In genomic region chr3:37705436-37705835, GRCm38 (mm10) we compare ENCODE assay signal across 8 mouse cellular contexts. TPM values are rescaled to one million over a fixed set of nuclear protein-coding genes. Genes with fewer than 3 reads are reported as not detected.
DNase-seq lines count a peak whose midpoint lies in the region; ATAC-seq and TF ChIP-seq lines count a peak whose summit lies in the region.
"Had no signal": no experiment of that assay in that cellular context is flagged by ENCODE, and none has a peak within 500 bp of the region (broad histone marks: within the 10 kb centered on the region; RNA-seq: fewer than 3 reads in every experiment).

No protein-coding gene starts in this region.

- no peak for TF ChIP-seq CTCF in heart, postnatal 0 days (IDR thresholded peaks at IDR 0.05; ENCODE audit: low read depth)

- no peak overlapping the region for H3K4me2 ChIP-seq in hindbrain, embryonic 12.5 days (replicated peaks)
- no peak overlapping the region for H3K4me2 ChIP-seq in midbrain, embryonic 13.5 days (replicated peaks)
- H3K4me2 ChIP-seq in heart, postnatal 0 days (ENCODE audit: low read depth, low read length) = no peak overlapping the region
- H3K4me2 ChIP-seq: forebrain, embryonic 13.5 days had no signal

- no peak for TF ChIP-seq EP300 in heart, postnatal 0 days (IDR thresholded peaks at IDR 0.05; ENCODE audit: low read depth)

- no peaks in the 10 kb centered on the region for H3K27me3 ChIP-seq in hindbrain, embryonic 10.5 days (ENCODE audit: insufficient read depth, poor library complexity, severe bottlenecking)
- no peaks in the 10 kb centered on the region for H3K27me3 ChIP-seq in hindbrain, embryonic 12.5 days
- no peaks in the 10 kb centered on the region for H3K27me3 ChIP-seq in midbrain, embryonic 10.5 days (ENCODE audit: low read depth, poor library complexity, severe bottlenecking)
- no peaks in the 10 kb centered on the region for H3K27me3 ChIP-seq in midbrain, embryonic 13.5 days
- no peaks in the 10 kb centered on the region for H3K27me3 ChIP-seq in heart, postnatal 0 days (ENCODE audit: control insufficient read depth, insufficient read depth, low read length)
- H3K27me3 ChIP-seq: forebrain, embryonic 13.5 days had no signal

- peak overlapping the region; percentile 64; the same call in 1 of the 2 replicates for H3K27ac ChIP-seq in hindbrain, embryonic 10.5 days
- no peak overlapping the region for H3K27ac ChIP-seq in hindbrain, embryonic 12.5 days
- peak overlapping the region; percentile 28; the same call in 1 of the 2 replicates for H3K27ac ChIP-seq in midbrain, embryonic 10.5 days (replicated peaks)
- H3K27ac ChIP-seq in midbrain, embryonic 13.5 days = no peak overlapping the region
- H3K27ac ChIP-seq in heart, postnatal 0 days (ENCODE audit: low read depth) = peak overlapping the region; percentile 57; the same call in 1 of the 2 replicates
- H3K27ac ChIP-seq: forebrain, embryonic 13.5 days had no signal

- 0 out of 2 replicates have a peak, but pooled peaks cover 2% of the 10 kb centered on the region for H3K36me3 ChIP-seq in hindbrain, embryonic 10.5 days
- no peaks in the 10 kb centered on the region for H3K36me3 ChIP-seq in hindbrain, embryonic 12.5 days
- H3K36me3 ChIP-seq in midbrain, embryonic 10.5 days = no peaks in the 10 kb centered on the region
- H3K36me3 ChIP-seq in midbrain, embryonic 13.5 days = no peaks in the 10 kb centered on the region
- H3K36me3 ChIP-seq in heart, postnatal 0 days (replicated peaks; ENCODE audit: control insufficient read depth, insufficient read depth, low read length) = no peaks in the 10 kb centered on the region

- peaks cover 7% of the 10 kb centered on the region; the same call in 1 of the 2 replicates for H3K9me3 ChIP-seq in hindbrain, embryonic 10.5 days
- H3K9me3 ChIP-seq in hindbrain, embryonic 12.5 days (replicated peaks) = no peaks in the 10 kb centered on the region
- peaks cover 17% of the 10 kb centered on the region for H3K9me3 ChIP-seq in midbrain, embryonic 10.5 days (replicated peaks)
- H3K9me3 ChIP-seq in midbrain, embryonic 13.5 days = no peaks in the 10 kb centered on the region; the same call in 1 of the 2 replicates
- H3K9me3 ChIP-seq in heart, postnatal 0 days (replicated peaks; ENCODE audit: control insufficient read depth, low read length) = 0 out of 2 replicates have a peak, but pooled peaks cover 5% of the 10 kb centered on the region

- peaks cover 13% of the 10 kb centered on the region for H3K4me1 ChIP-seq in hindbrain, embryonic 10.5 days (replicated peaks)
- peaks cover 5% of the 10 kb centered on the region; the same call in 1 of the 2 replicates for H3K4me1 ChIP-seq in hindbrain, embryonic 12.5 days
- H3K4me1 ChIP-seq in midbrain, embryonic 10.5 days = peaks cover 9% of the 10 kb centered on the region
- H3K4me1 ChIP-seq in midbrain, embryonic 13.5 days (replicated peaks) = no peaks in the 10 kb centered on the region
- H3K4me1 ChIP-seq in heart, postnatal 0 days (ENCODE audit: control insufficient read depth, insufficient read depth) = peaks cover 6% of the 10 kb centered on the region; the same call in 1 of the 2 replicates
- H3K4me1 ChIP-seq: forebrain, embryonic 13.5 days had no signal

- DNase-seq in hindbrain, embryonic 10.5 days (ENCODE audit: low spot score) = peak; percentile 6
- DNase-seq in midbrain, embryonic 10.5 days (ENCODE audit: low spot score) = no peak
- DNase-seq in heart, postnatal 0 days (ENCODE audit: low spot score) = peak; percentile 22
- peak; percentile 72 for DNase-seq in yolk sac, embryonic 10.5 days (ENCODE audit: low spot score)
- DNase-seq in adrenal gland, postnatal 4 days (ENCODE audit: low spot score in 2 of 2) = no peak

- no peak for ATAC-seq in hindbrain, embryonic 12.5 days (ENCODE audit: low FRiP score)
- no peak for ATAC-seq in midbrain, embryonic 13.5 days
- no peak for ATAC-seq in heart, postnatal 0 days (ENCODE audit: insufficient read depth, low read depth)
- ATAC-seq: forebrain, embryonic 13.5 days had no signal

- 51% methylated on average over 6 of the region's 6 CpGs for WGBS in hindbrain, embryonic 10.5 days
- 50% methylated on average over 6 of the region's 6 CpGs for WGBS in hindbrain, embryonic 12.5 days
- WGBS in midbrain, embryonic 10.5 days = 68% methylated on average over 6 of the region's 6 CpGs
- 71% methylated on average over 6 of the region's 6 CpGs for WGBS in midbrain, embryonic 13.5 days
- 33% methylated on average over 6 of the region's 6 CpGs for WGBS in heart, postnatal 0 days

- no peak overlapping the region for H3K4me3 ChIP-seq in hindbrain, embryonic 10.5 days
- H3K4me3 ChIP-seq in hindbrain, embryonic 12.5 days = no peak overlapping the region
- H3K4me3 ChIP-seq in midbrain, embryonic 10.5 days = no peak overlapping the region
- H3K4me3 ChIP-seq in midbrain, embryonic 13.5 days (replicated peaks) = no peak overlapping the region
- H3K4me3 ChIP-seq in heart, postnatal 0 days (ENCODE audit: low read depth, low read length) = no peak overlapping the region
- H3K4me3 ChIP-seq: forebrain, embryonic 13.5 days had no signal

- no peak overlapping the region for H3K9ac ChIP-seq in hindbrain, embryonic 12.5 days
- no peak overlapping the region for H3K9ac ChIP-seq in midbrain, embryonic 13.5 days (replicated peaks)
- H3K9ac ChIP-seq in heart, postnatal 0 days (replicated peaks; ENCODE audit: low read depth, low read length) = no peak overlapping the region
- H3K9ac ChIP-seq: forebrain, embryonic 13.5 days had no signal

RNA-seq across cellular contexts. Expression of gene Gm5148, which starts 18.9 kb away (rescaled TPM):
- polyA plus RNA-seq in hindbrain, embryonic 10.5 days (2016; fragmentation: Nextera tagmentation; extraction: Ambion mirVana) = 3.2 and 3.4 TPM in 2 replicates
- 3.9 and 4.0 TPM in 2 replicates for polyA plus RNA-seq in hindbrain, embryonic 12.5 days (2016; fragmentation: Nextera tagmentation; extraction: Ambion mirVana)
- 2.6 and 2.9 TPM in 2 replicates for polyA plus RNA-seq in midbrain, embryonic 10.5 days (2016; fragmentation: Nextera tagmentation; extraction: Ambion mirVana)
- 6.0 and 9.6 TPM in 2 replicates for polyA plus RNA-seq in midbrain, embryonic 13.5 days (2015; fragmentation: Nextera tagmentation; extraction: Ambion mirVana)
- total RNA-seq in heart, postnatal 0 days (2014; rRNA removed; ENCODE audit: low replicate concordance) = not detected in 2 replicates
- 1.8 and 2.0 TPM in 2 replicates for polyA plus RNA-seq in heart, postnatal 0 days (2015; fragmentation: Nextera tagmentation; extraction: Ambion mirVana)
- total RNA-seq in adrenal gland, postnatal 4 days (2021) = 1 to 10 TPM in 1 of 2 experiments, under 1 TPM in 1; 0.40 to 1.1 TPM

Comparison
In these comparisons a context has a peak if more than half of its experiments do, and no peak if none do; other contexts are left out.
1. H3K27ac ChIP-seq: peak in hindbrain, embryonic 10.5 days (single experiment), midbrain, embryonic 10.5 days (single experiment) and heart, postnatal 0 days (single experiment); none in hindbrain, embryonic 12.5 days (single experiment) and midbrain, embryonic 13.5 days (single experiment).
2. DNase-seq: peak in hindbrain, embryonic 10.5 days (single experiment), heart, postnatal 0 days (single experiment) and yolk sac, embryonic 10.5 days (single experiment); none in midbrain, embryonic 10.5 days (single experiment) and adrenal gland, postnatal 4 days (0 of 2).